Mouse (Mus musculus) erythroblast, embryonic 14.5 days (primary cell): ENCODE measurements around the gene Ptprn2. TPM values are rescaled to one million over a fixed set of nuclear protein-coding genes. Genes with fewer than 3 reads are reported as not detected.

ENCODE experiments used
- H3K27me3 ChIP-seq: 2 replicates; pipeline ENCODE4 v1.6.1; 2012; ENCODE audit warnings: inconsistent platforms; ENCODE audit not compliant: control insufficient read depth
- H3K36me3 ChIP-seq: 2 replicates; pipeline ENCODE4 v1.6.1; 2012; ENCODE audit warnings: mild to moderate bottlenecking, inconsistent platforms; ENCODE audit not compliant: control insufficient read depth
- H3K4me1 ChIP-seq: 2 replicates; pipeline ENCODE4 v1.6.1; 2012; ENCODE audit warnings: inconsistent platforms; ENCODE audit not compliant: control insufficient read depth
- H3K4me3 ChIP-seq: replicated peaks from 2 replicates; pipeline ENCODE3; 2012; ENCODE audit warnings: moderate library complexity, mild to moderate bottlenecking, inconsistent platforms
- H3K9me3 ChIP-seq: 2 replicates; pipeline ENCODE4 v1.6.1; 2012; ENCODE audit warnings: low read length, inconsistent platforms, mixed read lengths; ENCODE audit not compliant: control insufficient read depth
- GATA1 ChIP-seq: IDR thresholded peaks from 2 replicates; pipeline ENCODE4 v1.6.1; 2012; ENCODE audit warnings: low read length, inconsistent platforms, mixed read lengths
- TAL1 ChIP-seq: IDR thresholded peaks from 3 replicates; pipeline ENCODE4 v1.6.1; 2012; ENCODE audit warnings: low read length, inconsistent platforms, mixed read lengths
- polyA plus RNA-seq: library from polyadenylated mRNA; stranded (reverse); fragments of >175 nt; gene quantifications from 2 replicates; pipeline ENCODE4 v1.2.3, GENCODE M21; 2012

The Ptprn2 gene
- polyA plus RNA-seq, 1 experiment, result 0.03 TPM

DNA sequence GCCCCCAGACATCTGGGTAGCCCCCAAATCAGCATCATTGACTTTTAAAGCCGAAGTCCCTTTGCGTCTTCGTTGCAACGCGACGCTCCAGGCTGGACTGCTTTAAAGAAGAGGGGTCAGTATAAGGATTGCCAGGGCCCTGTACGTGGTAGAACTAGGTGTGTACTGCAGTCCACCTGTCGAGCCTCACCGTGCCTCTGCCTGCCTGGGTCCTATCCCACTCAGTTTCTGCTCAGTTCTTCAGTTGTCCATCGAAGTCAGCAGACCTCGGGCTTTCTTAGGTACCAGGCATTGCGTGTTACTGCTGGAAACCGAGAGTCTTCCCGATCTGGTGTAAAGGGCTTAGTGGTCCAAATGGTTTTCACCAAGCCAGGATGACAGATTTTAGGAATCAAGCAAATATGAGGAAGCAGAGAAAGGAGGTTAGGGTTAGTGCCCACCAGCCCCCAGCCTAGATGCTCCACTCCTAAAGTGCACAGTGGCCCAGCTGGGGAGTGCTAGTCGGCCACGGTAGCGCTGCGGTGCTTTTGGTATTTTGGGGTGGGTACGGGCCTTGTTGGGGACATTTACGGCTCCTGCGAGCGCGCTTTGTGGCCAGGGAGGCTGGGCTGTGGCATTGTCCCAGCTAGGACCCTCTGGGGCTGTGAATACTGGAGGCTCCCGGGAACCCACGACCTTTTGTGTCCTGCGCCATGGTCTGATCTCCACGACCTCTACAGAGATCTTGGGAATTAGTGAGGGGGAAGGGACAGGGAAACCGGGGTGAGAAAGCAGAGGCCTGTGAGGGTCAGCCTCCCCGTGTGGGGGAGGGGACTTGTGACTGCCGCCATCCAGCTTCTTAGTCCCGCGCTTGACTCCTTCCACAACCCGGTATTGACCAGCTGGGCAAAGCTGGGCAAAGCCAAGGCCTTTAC, 670.0 kb downstream of the Ptprn2 start:
- Histone ChIP-seq H3K4me1 (no peaks in the 10 kb centered on the region), H3K9me3 (no peaks in the 10 kb centered on the region), H3K27me3 (peaks cover 95% of the 10 kb centered on the region), H3K36me3 (no peaks in the 10 kb centered on the region), H3K4me3 (no peak overlapping the region)
- TF ChIP-seq TAL1 (no peak), GATA1 (no peak)

DNA sequence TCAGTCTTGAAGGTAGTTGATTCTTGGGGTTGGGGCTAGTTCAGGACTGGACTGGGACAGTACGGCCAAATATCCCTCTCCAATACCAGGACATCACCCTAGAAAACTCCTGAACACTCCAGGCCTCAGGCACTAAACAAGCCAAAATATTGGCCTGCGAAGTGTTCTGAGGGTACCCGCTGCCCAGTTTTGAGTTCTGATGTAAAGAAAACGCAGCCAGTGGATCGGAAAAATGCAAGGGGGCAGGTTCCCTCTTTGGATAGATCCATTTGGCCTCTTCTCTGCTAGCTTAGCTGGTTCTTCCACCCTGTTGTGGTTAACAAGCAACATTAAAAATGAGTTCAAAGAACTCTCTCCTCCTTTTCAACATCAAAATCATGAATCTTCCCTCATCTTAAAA, 670.7 kb downstream of the Ptprn2 start:
- H3K4me3 ChIP-seq, result no peak overlapping the region
- H3K36me3 ChIP-seq, result no peaks in the 10 kb centered on the region
- no peaks in the 10 kb centered on the region for H3K9me3 ChIP-seq
- no peaks in the 10 kb centered on the region for H3K4me1 ChIP-seq
- peaks cover 95% of the 10 kb centered on the region for H3K27me3 ChIP-seq
- TF ChIP-seq GATA1 (no peak), TAL1 (no peak)

DNA sequence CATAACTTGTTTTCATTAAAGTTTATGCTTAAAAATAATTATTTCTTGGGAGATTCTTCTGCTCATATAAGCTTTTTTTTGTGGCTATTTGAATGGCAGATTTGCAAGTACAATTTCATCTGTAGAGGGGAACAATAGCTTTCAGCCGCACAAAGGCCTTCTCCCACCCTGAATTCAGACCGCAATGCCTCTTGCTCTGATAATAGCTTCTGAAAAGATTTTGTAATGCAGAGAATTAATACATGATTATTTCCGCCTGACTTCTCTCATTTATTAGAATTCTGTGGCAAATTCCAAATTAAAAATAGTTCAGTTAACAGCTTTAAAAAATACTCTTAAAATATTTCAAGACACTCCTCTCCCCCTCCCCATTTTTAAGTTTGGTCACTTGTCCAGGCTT, 671.3 kb downstream of the Ptprn2 start:
- Histone ChIP-seq H3K9me3 (no peaks in the 10 kb centered on the region), H3K36me3 (no peaks in the 10 kb centered on the region), H3K4me1 (no peaks in the 10 kb centered on the region), H3K4me3 (no peak overlapping the region), H3K27me3 (peaks cover 95% of the 10 kb centered on the region)
- TF ChIP-seq TAL1, result no peak
- no peak for TF ChIP-seq GATA1

DNA sequence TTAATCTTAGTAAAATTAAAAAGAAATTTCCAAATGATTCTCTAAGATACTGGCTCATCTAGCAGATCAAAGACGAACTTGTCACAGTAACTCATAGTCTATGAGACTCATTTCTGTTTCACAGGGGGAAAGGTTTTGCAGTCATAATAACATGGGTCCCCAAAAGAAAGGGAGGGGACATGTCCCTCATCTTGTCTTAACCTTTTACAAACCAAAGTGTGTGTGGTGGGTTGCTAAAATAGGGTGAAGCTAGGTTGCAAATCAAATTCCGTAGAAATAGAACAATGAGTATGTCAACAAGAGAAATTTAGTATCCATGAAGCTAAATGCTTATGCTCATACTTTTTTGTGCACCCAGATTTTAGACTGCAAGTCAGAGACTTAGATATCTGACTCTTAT, 671.7 kb downstream of the Ptprn2 start:
- Histone ChIP-seq H3K27me3 (peaks cover 95% of the 10 kb centered on the region), H3K4me1 (no peaks in the 10 kb centered on the region), H3K36me3 (no peaks in the 10 kb centered on the region), H3K4me3 (no peak overlapping the region), H3K9me3 (no peaks in the 10 kb centered on the region)
- TF ChIP-seq GATA1 (no peak), TAL1 (no peak)

DNA sequence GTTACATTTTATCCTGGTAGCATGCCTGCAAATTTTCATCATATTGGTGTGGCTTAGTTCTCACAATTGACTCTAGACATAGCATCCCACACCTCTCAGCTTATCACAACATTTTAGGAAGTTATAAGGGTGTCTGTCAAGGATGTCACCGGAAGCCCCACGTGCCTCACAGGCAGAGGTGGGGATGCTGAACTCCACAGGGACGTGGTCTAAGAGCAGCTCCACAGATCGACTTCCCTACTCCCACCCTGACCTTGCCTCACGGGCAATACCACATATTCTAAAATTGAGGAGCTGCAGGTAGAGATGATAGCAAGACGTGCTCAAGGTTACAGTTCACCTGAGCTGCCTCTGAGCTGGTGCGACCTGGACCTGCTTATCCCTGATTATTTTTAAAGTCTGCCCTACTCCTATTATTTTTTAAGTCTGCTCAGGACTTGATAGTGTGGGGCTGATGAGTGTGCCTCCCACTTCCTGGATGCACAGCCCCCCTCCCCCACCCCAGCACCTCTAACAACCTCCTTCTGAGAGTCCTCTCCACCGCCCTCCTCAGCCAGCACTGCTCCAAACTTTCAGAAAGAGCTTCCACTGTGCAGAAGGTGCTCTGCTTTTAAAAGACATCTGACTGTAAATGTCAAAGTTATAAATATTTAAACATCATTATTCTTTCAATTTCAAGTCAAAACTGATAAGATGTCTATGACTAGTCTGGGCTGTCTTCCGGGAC, 672.3 kb downstream of the Ptprn2 start:
- no peaks in the 10 kb centered on the region for H3K36me3 ChIP-seq
- no peaks in the 10 kb centered on the region for H3K4me1 ChIP-seq
- H3K9me3 ChIP-seq, result no peaks in the 10 kb centered on the region
- no peak overlapping the region for H3K4me3 ChIP-seq
- TF ChIP-seq GATA1 (no peak), TAL1 (no peak)
- H3K27me3 ChIP-seq, result peaks cover 93% of the 10 kb centered on the region

DNA sequence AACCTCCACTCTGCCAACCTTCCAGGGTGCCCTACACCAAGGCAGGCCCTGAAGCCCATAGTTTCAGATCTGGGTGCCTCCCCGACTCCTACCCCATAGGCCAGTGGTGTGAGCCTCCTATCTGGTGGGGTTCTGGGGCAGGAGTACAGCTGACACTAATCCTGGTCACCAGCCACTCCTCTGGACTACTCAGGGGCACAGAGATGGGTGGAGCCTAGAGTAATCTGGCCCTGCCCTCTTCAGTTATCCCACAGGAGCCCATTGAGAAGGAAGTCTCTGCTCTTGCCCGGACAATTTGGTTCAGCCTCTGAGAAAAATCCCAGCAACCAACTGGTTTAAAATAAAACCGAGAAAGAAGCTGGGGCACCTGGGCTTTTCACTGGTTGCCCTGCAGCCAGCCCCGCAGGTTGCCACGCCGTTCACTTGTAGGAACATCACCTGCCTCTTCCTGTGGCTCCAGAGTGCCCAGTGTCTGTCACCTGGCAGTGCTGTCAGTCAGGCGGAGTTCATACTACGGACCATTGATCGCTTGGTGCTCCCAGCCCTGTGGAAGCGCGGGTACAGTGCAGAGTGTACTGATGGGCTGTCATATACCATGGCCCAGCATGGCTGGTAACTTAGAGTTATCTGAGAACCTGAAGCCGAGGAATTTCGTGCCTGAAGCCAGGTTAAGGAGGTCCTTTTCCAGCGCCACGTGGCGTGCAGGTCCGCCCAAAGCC, 673.6 kb downstream of the Ptprn2 start:
- H3K4me1 ChIP-seq, result no peaks in the 10 kb centered on the region
- TF ChIP-seq TAL1, result no peak
- no peak for TF ChIP-seq GATA1
- no peaks in the 10 kb centered on the region for H3K9me3 ChIP-seq
- H3K36me3 ChIP-seq, result no peaks in the 10 kb centered on the region
- no peak overlapping the region for H3K4me3 ChIP-seq
- peaks cover 83% of the 10 kb centered on the region for H3K27me3 ChIP-seq

DNA sequence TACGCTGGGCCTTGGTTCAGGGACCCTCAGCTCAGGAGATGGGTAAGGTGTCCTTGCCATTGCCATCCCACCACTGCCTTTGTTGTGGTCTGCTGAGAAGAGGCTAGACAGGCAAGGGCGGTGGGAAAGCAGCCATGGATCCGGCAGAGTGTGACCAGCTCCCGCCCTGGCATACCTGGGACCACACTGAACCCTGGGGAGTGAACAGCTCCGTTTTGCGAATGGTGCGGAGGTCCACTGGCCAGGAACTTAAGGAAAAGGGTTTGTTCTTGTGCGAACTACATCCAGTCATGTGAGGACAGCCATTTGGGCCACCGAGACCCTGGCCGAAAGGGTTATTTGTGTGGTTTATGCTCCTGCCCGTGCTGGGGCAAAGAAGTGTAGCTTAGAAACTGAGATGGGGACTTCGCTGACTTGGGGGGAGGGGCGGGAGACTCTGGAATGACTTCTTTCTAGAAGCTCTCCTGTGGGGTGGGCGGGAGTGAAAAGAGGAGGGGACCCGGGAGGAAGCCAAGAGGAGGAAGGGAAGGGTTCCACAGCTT, 674.2 kb downstream of the Ptprn2 start:
- TF ChIP-seq TAL1, result no peak
- TF ChIP-seq GATA1, result no peak
- H3K4me3 ChIP-seq, result no peak overlapping the region

DNA sequence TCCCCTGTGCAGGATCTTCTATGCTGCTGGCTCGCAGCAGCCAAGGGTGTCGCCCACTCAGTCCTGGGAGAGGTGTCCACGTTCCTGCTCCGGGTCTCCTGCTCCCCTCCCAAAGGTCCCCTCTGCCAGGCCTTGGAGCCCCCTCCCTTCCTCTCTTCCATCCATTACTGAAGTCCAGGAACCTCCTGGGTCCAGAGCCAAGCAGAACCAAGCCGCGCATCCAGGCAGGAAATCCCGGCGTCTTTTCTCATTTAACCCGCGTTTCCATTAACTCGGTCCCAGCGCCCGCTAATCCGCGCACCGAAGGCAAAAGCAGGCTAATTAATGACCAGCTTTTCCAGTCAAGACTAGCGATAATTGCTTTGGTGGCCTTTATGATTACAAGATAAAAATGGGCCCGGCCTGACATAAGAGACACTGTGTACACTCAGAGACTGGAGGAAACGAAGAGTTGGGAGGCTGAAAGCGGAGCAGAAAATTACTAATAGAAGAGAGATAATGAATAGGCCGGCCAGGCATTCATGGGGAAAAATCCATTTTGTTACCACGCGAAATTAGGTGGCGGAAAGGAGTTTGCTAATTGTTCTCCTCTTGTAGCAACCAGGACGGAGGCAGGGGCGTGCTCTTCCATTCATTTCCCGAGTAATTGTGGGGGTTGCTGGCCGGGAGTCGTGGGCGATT, 674.8 kb downstream of the Ptprn2 start:
- Histone ChIP-seq H3K9me3 (no peaks in the 10 kb centered on the region), H3K36me3 (no peaks in the 10 kb centered on the region), H3K4me1 (no peaks in the 10 kb centered on the region), H3K27me3 (peaks cover 71% of the 10 kb centered on the region), H3K4me3 (no peak overlapping the region)
- TF ChIP-seq TAL1, result no peak
- no peak for TF ChIP-seq GATA1

More for the DNA sequence above, 674.2 kb downstream of the Ptprn2 start:
- Histone ChIP-seq H3K27me3 (peaks cover 77% of the 10 kb centered on the region), H3K36me3 (no peaks in the 10 kb centered on the region), H3K4me1 (no peaks in the 10 kb centered on the region), H3K9me3 (no peaks in the 10 kb centered on the region)
